Mouse (Mus musculus) bone marrow, adult 2 months (tissue): Measurements from ENCODE around the gene Cd207.

Source experiments
- CTCF ChIP-seq: fragments of 200-500 bp; IDR thresholded peaks from 2 replicates; pipeline ENCODE4 v1.5.1; 2011; ENCODE audit warnings: low read length, control low read depth; ENCODE audit not compliant: control insufficient read depth, insufficient read depth
- POLR2A ChIP-seq: fragments of 200-500 bp; IDR thresholded peaks from 2 replicates; pipeline ENCODE4 v1.6.1; 2011; ENCODE audit warnings: low read depth, mild to moderate bottlenecking, control low read depth, low read length, borderline replicate concordance; ENCODE audit not compliant: control insufficient read depth

- no peak for TF ChIP-seq CTCF
- no peak for TF ChIP-seq POLR2A
Observed at GRCm38 (mm10) chr6:83626781-83627180, 50.9 kb downstream of the Cd207 start.
